Mouse (Mus musculus) embryonic facial prominence, embryonic 15.5 days (tissue): Measurements from ENCODE around the gene 5730596B20Rik. TPM values are rescaled to one million over a fixed set of nuclear protein-coding genes. Genes with fewer than 3 reads are reported as not detected.

Source experiments
- ATAC-seq: fragments of 200-750 bp; cut with Nextera tagmentation; 2 replicates; pipeline ENCODE4 v1.8.0; 2017; ENCODE audit warnings: low read depth, moderate TSS enrichment; ENCODE audit not compliant: insufficient number of reproducible peaks, low FRiP score, low TSS enrichment
- H3K27ac ChIP-seq: fragments of 300-500 bp; sonication (generic); replicated peaks from 2 replicates; pipeline ENCODE4 v1.5.1; 2015; ENCODE audit warnings: mild to moderate bottlenecking, inconsistent platforms
- H3K27me3 ChIP-seq: fragments of 300-500 bp; sonication (generic); 2 replicates; pipeline ENCODE4 v1.6.1; 2015; ENCODE audit warnings: inconsistent platforms
- H3K36me3 ChIP-seq: fragments of 300-500 bp; sonication (generic); 2 replicates; pipeline ENCODE4 v1.6.1; 2015; ENCODE audit warnings: mild to moderate bottlenecking, inconsistent platforms
- H3K4me1 ChIP-seq: fragments of 300-500 bp; sonication (generic); 2 replicates; pipeline ENCODE4 v1.6.1; 2015; ENCODE audit warnings: inconsistent platforms
- H3K4me2 ChIP-seq: fragments of 300-500 bp; sonication (generic); replicated peaks from 2 replicates; pipeline ENCODE4 v1.6.1; 2015; ENCODE audit warnings: mild to moderate bottlenecking, inconsistent platforms
- H3K4me3 ChIP-seq: fragments of 300-500 bp; sonication (generic); replicated peaks from 2 replicates; pipeline ENCODE4 v1.5.1; 2015; ENCODE audit warnings: mild to moderate bottlenecking, inconsistent platforms
- H3K9ac ChIP-seq: fragments of 300-500 bp; sonication (generic); 2 replicates; pipeline ENCODE4 v1.6.1; 2015; ENCODE audit warnings: inconsistent platforms
- H3K9me3 ChIP-seq: fragments of 300-500 bp; sonication (generic); replicated peaks from 2 replicates; pipeline ENCODE4 v1.6.1; 2016; ENCODE audit warnings: inconsistent platforms
- WGBS: fragments of 180-500 bp; shearing (Covaris S2); methylation state at CpG from one replicate; pipeline ENCODE4 v1.1.7; 2015; 5-methylcytosine and 5-hydroxymethylcytosine counted together
- polyA plus RNA-seq: library from polyadenylated mRNA; unstranded; fragments of >200 nt; fragmentation: Nextera tagmentation; extraction: Ambion mirVana; gene quantifications from 2 replicates; pipeline ENCODE4 v1.2.1, GENCODE M21; 2015

Gene 5730596B20Rik
- polyA plus RNA-seq, 1 experiment from 2014 or later, result not detected

- Histone ChIP-seq H3K9ac (no peak overlapping the region), H3K4me2 (peak overlapping the region; percentile 8; the same call in 1 of the 2 replicates), H3K4me3 (peak overlapping the region; percentile 32; the same call in 1 of the 2 replicates), H3K9me3 (no peaks in the 10 kb centered on the region), H3K27me3 (peaks cover 99% of the 10 kb centered on the region), H3K27ac (no peak overlapping the region), H3K4me1 (peaks cover 16% of the 10 kb centered on the region), H3K36me3 (no peaks in the 10 kb centered on the region)
- 3% methylated on average over 10 of the region's 10 CpGs for WGBS
- ATAC-seq, result no peak
These were observed 25.7 kb downstream of the 5730596B20Rik start for GRCm38 (mm10) chr6:52203121-52203370.

- H3K36me3 ChIP-seq, result no peaks in the 10 kb centered on the region
- WGBS, result under 1% methylated on average over 46 of the region's 46 CpGs
- H3K4me1 ChIP-seq, result peaks cover 19% of the 10 kb centered on the region
- H3K27ac ChIP-seq, result no peak overlapping the region
- peak overlapping the region; percentile 32 for H3K4me3 ChIP-seq
- peaks cover 99% of the 10 kb centered on the region for H3K27me3 ChIP-seq
- ATAC-seq, result no peak
- no peaks in the 10 kb centered on the region for H3K9me3 ChIP-seq
- H3K4me2 ChIP-seq, result peak overlapping the region; percentile 45
- no peak overlapping the region for H3K9ac ChIP-seq
These were observed 26.2 kb downstream of the 5730596B20Rik start for GRCm38 (mm10) chr6:52203371-52204049.

GRCm38 (mm10) chr6:52204050-52204752, 26.9 kb downstream of the 5730596B20Rik start, which contains the start of gene Hoxa5:
TSS of gene Hoxa5 (minus strand) at chr6:52204587.
- H3K9me3 ChIP-seq, result no peaks in the 10 kb centered on the region
- H3K36me3 ChIP-seq, result no peaks in the 10 kb centered on the region
- H3K27me3 ChIP-seq, result peaks cover 99% of the 10 kb centered on the region
- ATAC-seq, result no peak
- WGBS, result under 1% methylated on average over 65 of the region's 65 CpGs
- peaks cover 24% of the 10 kb centered on the region for H3K4me1 ChIP-seq
- H3K4me2 ChIP-seq, result peak within 1 kb of the TSS; percentile 45
- H3K27ac ChIP-seq, result no peak within 1 kb of the TSS
- no peak within 1 kb of the TSS for H3K9ac ChIP-seq
- peak within 1 kb of the TSS; percentile 32 for H3K4me3 ChIP-seq

GRCm38 (mm10) chr6:52205221-52205620, 27.9 kb downstream of the 5730596B20Rik start:
- ATAC-seq, result no peak
- no peak overlapping the region for H3K9ac ChIP-seq
- no peak overlapping the region for H3K4me2 ChIP-seq
- no peaks in the 10 kb centered on the region for H3K9me3 ChIP-seq
- WGBS, result 6% methylated on average over 14 of the region's 14 CpGs
- peaks cover 24% of the 10 kb centered on the region for H3K4me1 ChIP-seq
- H3K27me3 ChIP-seq, result peaks cover 99% of the 10 kb centered on the region
- H3K4me3 ChIP-seq, result no peak overlapping the region
- no peak overlapping the region for H3K27ac ChIP-seq
- H3K36me3 ChIP-seq, result no peaks in the 10 kb centered on the region

DNA sequence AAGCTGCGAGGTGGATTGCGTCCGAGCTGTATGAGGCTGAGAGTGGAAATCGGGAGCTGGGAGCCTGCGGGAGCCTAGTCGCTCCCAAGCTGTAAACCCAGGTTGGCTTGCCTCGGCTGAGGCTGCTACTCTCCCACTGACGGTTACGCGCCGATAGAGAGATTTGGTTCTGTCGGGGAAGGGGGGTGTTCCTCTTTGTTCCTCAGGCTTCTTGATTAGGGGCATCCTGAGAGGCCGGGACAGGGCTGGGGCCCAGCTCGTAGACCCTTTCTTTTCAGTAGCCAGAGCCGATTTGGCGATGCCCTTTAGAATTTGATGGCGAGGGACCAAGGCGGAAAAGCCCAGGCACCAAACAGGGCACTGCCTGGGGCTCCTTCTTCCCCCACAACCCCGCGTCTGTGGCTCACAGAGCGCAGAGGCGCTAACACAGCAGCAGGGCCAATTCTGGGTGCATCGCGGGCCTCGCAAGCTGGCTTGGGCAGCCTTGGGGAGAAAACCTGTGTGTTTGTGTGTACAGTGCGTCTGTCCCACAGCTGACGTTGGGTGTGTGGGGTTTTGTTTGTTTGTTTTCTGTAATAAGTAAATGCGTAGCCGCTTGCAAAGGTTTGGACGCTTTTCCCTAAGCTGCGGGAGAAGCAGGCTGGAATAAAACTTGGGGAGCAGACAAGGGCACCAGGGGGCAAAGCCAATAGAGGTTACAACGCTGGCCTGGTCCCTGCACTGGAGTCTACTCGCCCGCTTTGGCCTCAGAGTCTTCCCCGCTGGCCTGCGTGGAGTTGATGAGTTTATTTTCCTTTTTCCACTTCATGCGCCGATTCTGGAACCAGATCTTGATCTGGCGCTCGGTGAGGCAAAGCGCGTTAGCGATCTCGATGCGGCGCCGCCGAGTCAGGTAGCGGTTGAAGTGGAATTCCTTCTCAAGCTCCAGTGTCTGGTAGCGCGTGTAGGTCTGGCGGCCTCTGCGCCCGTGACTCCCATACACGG, 28.6 kb downstream of the 5730596B20Rik start:
- Histone ChIP-seq H3K4me1 (peaks cover 24% of the 10 kb centered on the region), H3K27ac (no peak overlapping the region)

DNA sequence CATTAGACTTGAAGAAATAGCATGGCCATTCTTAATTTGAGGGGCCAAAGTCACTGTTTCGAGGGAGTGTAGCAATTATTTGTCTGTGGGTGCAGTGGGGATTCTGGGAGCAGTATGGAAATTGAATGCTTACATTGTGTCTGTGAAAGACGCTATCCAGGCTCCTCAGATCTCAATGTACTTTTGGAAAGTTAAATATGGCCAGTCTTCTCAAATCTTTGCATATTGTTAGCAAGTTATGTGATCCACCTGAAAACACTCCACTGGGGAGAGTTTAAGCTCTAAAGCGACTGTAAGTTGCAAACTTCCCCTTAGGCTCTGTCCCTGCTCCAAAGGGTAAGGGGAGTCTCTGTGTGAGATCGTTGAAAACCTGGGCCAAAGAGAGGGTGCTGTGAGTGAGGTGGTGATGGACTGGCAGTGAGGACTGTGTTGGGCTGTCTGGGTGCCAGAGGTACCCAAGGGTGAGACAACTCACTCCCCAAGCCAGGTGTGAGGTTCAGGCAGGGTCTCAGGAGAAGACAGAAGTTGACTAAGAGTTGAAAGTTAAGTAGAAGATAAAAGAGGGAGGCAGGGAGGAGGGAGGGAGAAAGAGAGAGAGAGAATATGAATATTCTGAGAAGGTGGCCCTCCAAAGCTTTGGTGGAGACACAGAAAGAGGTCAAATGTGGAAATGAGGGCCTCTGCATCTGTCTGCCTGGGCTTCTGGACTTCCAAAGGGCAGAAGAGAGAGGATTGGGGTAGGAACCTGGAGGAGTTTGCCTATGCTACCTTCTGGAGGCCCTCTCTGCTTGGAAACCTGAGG, 29.8 kb downstream of the 5730596B20Rik start:
- H3K27ac ChIP-seq, result no peak overlapping the region
- ATAC-seq, result no peak
- H3K4me1 ChIP-seq, result peaks cover 29% of the 10 kb centered on the region
- H3K4me2 ChIP-seq, result no peak overlapping the region
- no peaks in the 10 kb centered on the region for H3K36me3 ChIP-seq
- 3% methylated on average over 4 of the region's 4 CpGs for WGBS
- no peaks in the 10 kb centered on the region for H3K9me3 ChIP-seq
- H3K9ac ChIP-seq, result no peak overlapping the region
- no peak overlapping the region for H3K4me3 ChIP-seq
- peaks cover 98% of the 10 kb centered on the region for H3K27me3 ChIP-seq

More for the DNA sequence above, 28.6 kb downstream of the 5730596B20Rik start:
- H3K36me3 ChIP-seq, result no peaks in the 10 kb centered on the region
- H3K9me3 ChIP-seq, result no peaks in the 10 kb centered on the region
- ATAC-seq, result no peak
- H3K4me3 ChIP-seq, result no peak overlapping the region
- no peak overlapping the region for H3K4me2 ChIP-seq
- peaks cover 98% of the 10 kb centered on the region for H3K27me3 ChIP-seq
- 3% methylated on average over 55 of the region's 55 CpGs for WGBS
- H3K9ac ChIP-seq, result no peak overlapping the region

- Histone ChIP-seq H3K4me3 (no peak overlapping the region), H3K27ac (no peak overlapping the region), H3K27me3 (peaks cover 98% of the 10 kb centered on the region), H3K4me2 (no peak overlapping the region), H3K9ac (no peak overlapping the region), H3K36me3 (no peaks in the 10 kb centered on the region), H3K9me3 (no peaks in the 10 kb centered on the region), H3K4me1 (peaks cover 30% of the 10 kb centered on the region)
- ATAC-seq, result no peak
These were observed 30.3 kb downstream of the 5730596B20Rik start for GRCm38 (mm10) chr6:52207684-52207976.

DNA sequence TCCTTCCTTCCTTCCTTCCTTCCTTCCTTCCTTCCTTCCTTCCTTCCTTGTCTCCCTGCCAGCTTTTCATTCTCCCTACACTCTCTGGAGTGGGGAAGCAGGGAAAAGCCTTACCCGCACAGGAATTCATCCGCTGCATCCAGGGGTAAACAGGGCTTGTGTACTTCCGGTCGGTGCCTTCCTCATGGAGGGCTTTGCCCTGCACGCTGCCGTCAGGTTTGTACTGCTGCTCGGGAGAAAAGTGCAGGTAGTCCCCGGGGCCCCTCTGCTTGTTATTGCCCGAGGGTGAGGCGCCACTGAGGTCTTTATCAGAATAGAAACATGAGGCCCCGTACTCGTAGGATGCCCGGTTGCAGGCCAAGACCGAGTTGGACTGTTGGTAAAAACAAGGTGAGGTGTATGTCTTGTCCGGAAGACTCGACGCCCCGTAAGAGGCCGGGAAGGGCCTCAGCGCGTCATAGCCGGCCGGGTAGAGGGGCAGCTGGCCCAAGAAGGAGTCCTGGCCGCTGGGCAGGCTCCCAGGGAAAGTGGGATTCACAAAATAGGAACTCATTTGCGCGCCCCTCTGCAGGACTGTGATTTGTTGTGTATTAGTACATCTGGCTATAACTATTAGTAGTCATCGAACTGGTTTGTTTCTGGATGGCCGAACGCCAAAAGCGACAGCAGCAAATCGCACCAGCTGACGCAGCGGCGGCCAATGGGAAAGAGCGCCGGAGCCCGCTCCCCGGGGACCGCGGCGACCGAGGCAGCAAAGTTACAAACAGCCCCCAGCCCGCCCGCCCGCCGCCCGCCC, 31.0 kb downstream of the 5730596B20Rik start, which contains the start of gene Hoxa6:
Gene Hoxa6, minus strand, starts transcription at position 651 of the 796 bp plus-strand sequence.
- Histone ChIP-seq H3K9me3 (no peaks in the 10 kb centered on the region), H3K27me3 (peaks cover 98% of the 10 kb centered on the region), H3K4me2 (no peak within 1 kb of the TSS), H3K27ac (no peak within 1 kb of the TSS), H3K36me3 (no peaks in the 10 kb centered on the region), H3K4me3 (no peak within 1 kb of the TSS), H3K9ac (no peak within 1 kb of the TSS), H3K4me1 (peaks cover 35% of the 10 kb centered on the region)
- WGBS, result 1% methylated on average over 47 of the region's 47 CpGs
- no peak for ATAC-seq

DNA sequence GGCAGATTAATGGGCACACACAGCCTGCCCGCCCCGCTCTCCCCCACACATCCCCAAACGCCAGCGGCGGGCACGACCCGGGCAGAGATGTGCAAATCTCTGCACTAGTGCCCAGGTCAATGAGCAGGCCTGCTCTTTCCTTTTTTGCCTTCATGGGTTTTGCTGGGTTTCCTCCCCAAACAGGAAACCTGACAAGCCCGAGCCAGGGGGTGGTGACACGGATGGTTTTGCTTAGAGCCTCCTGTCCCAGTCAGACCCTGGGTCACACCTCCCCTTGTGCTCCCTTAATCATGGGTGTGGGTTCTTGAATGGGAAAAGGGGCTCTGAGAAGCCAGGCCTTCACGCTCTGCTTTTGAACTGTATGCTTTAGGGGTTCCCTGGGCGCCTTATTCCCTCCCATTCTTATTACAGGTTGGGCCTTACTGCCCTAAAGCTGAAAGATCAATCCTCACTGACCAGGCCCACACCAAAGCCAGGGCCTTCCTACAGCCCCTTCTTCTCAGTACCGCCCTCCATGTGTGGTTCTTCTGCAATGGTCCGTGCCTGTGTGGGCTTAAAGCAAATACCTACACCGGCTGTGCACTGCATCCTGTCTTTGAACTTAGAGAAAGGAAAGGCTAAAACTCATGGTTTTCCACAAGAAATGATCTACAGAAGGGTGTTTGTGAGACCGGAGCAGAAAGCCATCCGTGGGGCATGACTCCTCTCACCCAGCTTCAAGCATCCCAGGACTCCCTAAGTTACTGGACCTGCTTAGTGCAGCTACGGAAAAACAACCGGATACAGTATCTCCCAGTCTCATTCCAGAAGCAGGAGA, 31.8 kb downstream of the 5730596B20Rik start:
- Histone ChIP-seq H3K36me3 (no peaks in the 10 kb centered on the region), H3K27ac (no peak overlapping the region), H3K27me3 (peaks cover 98% of the 10 kb centered on the region), H3K4me3 (no peak overlapping the region), H3K4me1 (peaks cover 27% of the 10 kb centered on the region), H3K4me2 (no peak overlapping the region), H3K9me3 (no peaks in the 10 kb centered on the region), H3K9ac (no peak overlapping the region)
- WGBS, result 4% methylated on average over 18 of the region's 18 CpGs
- ATAC-seq, result no peak
